19 mouse cellular contexts compared by ENCODE assay signal in the genomic region with DNA sequence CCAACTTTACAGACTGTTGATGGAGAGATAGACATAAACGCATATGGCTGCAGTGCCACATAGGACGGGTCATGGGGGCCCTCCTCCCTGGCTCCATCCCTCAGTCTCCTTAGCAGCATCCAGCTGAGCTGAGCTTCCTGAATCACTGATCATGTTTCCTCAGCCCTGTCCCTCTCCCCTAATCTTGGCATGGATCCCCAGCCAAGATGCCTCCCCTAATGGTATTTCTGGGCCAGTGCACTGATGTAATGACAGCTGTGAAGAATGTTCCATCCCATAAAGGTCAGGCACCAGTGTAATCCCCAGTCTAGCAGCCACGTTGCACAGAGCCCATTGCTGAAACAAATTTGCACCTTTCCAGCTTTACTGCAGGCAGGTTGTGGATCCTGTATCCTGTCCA.
DNase-seq lines count a peak whose midpoint lies in the region; ATAC-seq and TF ChIP-seq lines count a peak whose summit lies in the region.
"Had no signal": no experiment of that assay in that cellular context is flagged by ENCODE, and none has a peak within 500 bp of the region (broad histone marks: within the 10 kb centered on the region; RNA-seq: fewer than 3 reads in every experiment).

No protein-coding gene starts in this region.

- H3K9ac ChIP-seq in forebrain, embryonic 15.5 days (replicated peaks): no peak overlapping the region
- H3K9ac ChIP-seq in forebrain, embryonic 11.5 days (ENCODE audit: low read length): no peak overlapping the region
- H3K9ac ChIP-seq in hindbrain, postnatal 0 days (replicated peaks; ENCODE audit: low read length): no peak overlapping the region
- H3K9ac ChIP-seq: forebrain, embryonic 13.5 days; liver, embryonic 14.5 days; neural tube, embryonic 13.5 days had no signal

- 55% methylated on average over 3 of the region's 3 CpGs for WGBS in forebrain, embryonic 15.5 days
- WGBS in forebrain, embryonic 11.5 days: 58% methylated on average over 3 of the region's 3 CpGs
- WGBS in hindbrain, postnatal 0 days: 52% methylated on average over 3 of the region's 3 CpGs

- no peak overlapping the region for H3K4me2 ChIP-seq in forebrain, embryonic 15.5 days (replicated peaks)
- no peak overlapping the region for H3K4me2 ChIP-seq in forebrain, embryonic 11.5 days (ENCODE audit: low read depth, low read length, severe bottlenecking)
- no peak overlapping the region for H3K4me2 ChIP-seq in hindbrain, postnatal 0 days (ENCODE audit: low read depth, low read length)
- H3K4me2 ChIP-seq: forebrain, embryonic 13.5 days; neural tube, embryonic 13.5 days had no signal

- no peaks in the 10 kb centered on the region for H3K27me3 ChIP-seq in forebrain, embryonic 15.5 days
- H3K27me3 ChIP-seq in forebrain, embryonic 11.5 days (ENCODE audit: control insufficient read depth, insufficient read depth, low read length): no peaks in the 10 kb centered on the region
- no peaks in the 10 kb centered on the region for H3K27me3 ChIP-seq in hindbrain, postnatal 0 days (ENCODE audit: insufficient read depth, low read length)
- H3K27me3 ChIP-seq: forebrain, embryonic 13.5 days; neural tube, embryonic 13.5 days had no signal

- H3K4me1 ChIP-seq in forebrain, embryonic 15.5 days: no peaks in the 10 kb centered on the region
- H3K4me1 ChIP-seq in forebrain, embryonic 11.5 days (replicated peaks; ENCODE audit: control insufficient read depth, insufficient read depth, low read length): no peaks in the 10 kb centered on the region
- H3K4me1 ChIP-seq in hindbrain, postnatal 0 days (ENCODE audit: insufficient read depth, low read length): no peaks in the 10 kb centered on the region
- H3K4me1 ChIP-seq: forebrain, embryonic 13.5 days; heart, embryonic 10.5 days; neural tube, embryonic 13.5 days had no signal

- H3K4me3 ChIP-seq in forebrain, embryonic 15.5 days: no peak overlapping the region
- no peak overlapping the region for H3K4me3 ChIP-seq in forebrain, embryonic 11.5 days (ENCODE audit: low read depth, low read length)
- H3K4me3 ChIP-seq in hindbrain, postnatal 0 days (ENCODE audit: low read length): no peak overlapping the region
- H3K4me3 ChIP-seq: forebrain, embryonic 13.5 days; heart, embryonic 10.5 days; neural tube, embryonic 13.5 days had no signal

- H3K36me3 ChIP-seq in forebrain, embryonic 15.5 days: no peaks in the 10 kb centered on the region
- H3K36me3 ChIP-seq in forebrain, embryonic 11.5 days (ENCODE audit: control insufficient read depth, insufficient read depth, low read length): no peaks in the 10 kb centered on the region
- H3K36me3 ChIP-seq in hindbrain, postnatal 0 days (ENCODE audit: insufficient read depth, low read length): no peaks in the 10 kb centered on the region
- H3K36me3 ChIP-seq: heart, embryonic 10.5 days; neural tube, embryonic 13.5 days had no signal

- peak; percentile 5 for DNase-seq in adrenal gland, adult 2 months
- DNase-seq in adrenal gland, postnatal 25 days: no peak
- DNase-seq in forebrain, embryonic 11.5 days (ENCODE audit: low spot score): no peak
- peak; percentile 21 for DNase-seq in Muller cell, postnatal 12 days (ENCODE audit: inconsistent ontology term)
- peak; percentile 29 for DNase-seq in hindbrain, postnatal 0 days (ENCODE audit: low spot score)
- DNase-seq in natural killer cell, adult 2 months (ENCODE audit: low spot score in 2 of 2): no peak
- DNase-seq in layer of hippocampus, postnatal 36 days: no peak
- DNase-seq: cerebellum, adult 11-12 months; gastrocnemius, postnatal 36 days; heart, postnatal 10 days; kidney, adult 9 months; kidney, postnatal 4 days; thymus, postnatal 14 days had no signal

- H3K27ac ChIP-seq in forebrain, embryonic 15.5 days (replicated peaks): no peak overlapping the region
- H3K27ac ChIP-seq in forebrain, embryonic 11.5 days (ENCODE audit: low read depth, low read length): no peak overlapping the region
- H3K27ac ChIP-seq in hindbrain, postnatal 0 days: no peak overlapping the region
- H3K27ac ChIP-seq: forebrain, embryonic 13.5 days; heart, embryonic 10.5 days; liver, embryonic 14.5 days; neural tube, embryonic 13.5 days had no signal

- H3K9me3 ChIP-seq in forebrain, embryonic 15.5 days: no peaks in the 10 kb centered on the region
- no peaks in the 10 kb centered on the region for H3K9me3 ChIP-seq in forebrain, embryonic 11.5 days (ENCODE audit: control insufficient read depth, low read length)
- no peaks in the 10 kb centered on the region for H3K9me3 ChIP-seq in hindbrain, postnatal 0 days (ENCODE audit: low read length)
- H3K9me3 ChIP-seq: forebrain, embryonic 13.5 days; heart, embryonic 10.5 days; neural tube, embryonic 13.5 days had no signal

- 0 out of 2 replicates have a peak, but pooled peaks have one; percentile 38 for ATAC-seq in forebrain, embryonic 15.5 days (replicated peaks)
- no peak for ATAC-seq in forebrain, embryonic 11.5 days (replicated peaks; ENCODE audit: low FRiP score)
- peak; percentile 53; the same call in 1 of the 2 replicates for ATAC-seq in hindbrain, postnatal 0 days
- ATAC-seq: forebrain, embryonic 13.5 days; lung, postnatal 0 days had no signal

- TF ChIP-seq CTCF in hindbrain, postnatal 0 days (IDR thresholded peaks at IDR 0.05; ENCODE audit: low read depth): no peak

Comparison
In these comparisons a context has a peak if more than half of its experiments do, and no peak if none do; other contexts are left out.
1. DNase-seq: peak in adrenal gland, adult 2 months (single experiment), Muller cell, postnatal 12 days (single experiment) and hindbrain, postnatal 0 days (single experiment); none in adrenal gland, postnatal 25 days (single experiment), forebrain, embryonic 11.5 days (single experiment), natural killer cell, adult 2 months (0 of 2) and layer of hippocampus, postnatal 36 days (0 of 2).